Mouse (Mus musculus) liver, adult 2 months (tissue): ENCODE data around the gene Zfp551. TPM values are rescaled to one million over a fixed set of nuclear protein-coding genes. Genes with fewer than 3 reads are reported as not detected.

Experiments used
- DNase-seq: peaks from one replicate; pipeline ENCODE4 v3.0.0-alpha.2; 2011; ENCODE audit warnings: low read depth, low spot score; ENCODE audit errors: extremely low read depth
- H3K27ac ChIP-seq: fragments of 200-500 bp; replicated peaks from 2 replicates; pipeline ENCODE4 v1.5.1; 2012; ENCODE audit warnings: low read depth, mild to moderate bottlenecking, control low read depth, inconsistent platforms, low read length; ENCODE audit not compliant: insufficient read depth
- H3K27me3 ChIP-seq: fragments of 200-500 bp; 2 replicates; pipeline ENCODE4 v1.6.1; 2012; ENCODE audit warnings: mild to moderate bottlenecking, moderate library complexity, low read length, inconsistent platforms; ENCODE audit not compliant: control insufficient read depth, insufficient read depth
- H3K36me3 ChIP-seq: fragments of 200-500 bp; 2 replicates; pipeline ENCODE4 v1.6.1; 2012; ENCODE audit warnings: low read length, inconsistent platforms; ENCODE audit not compliant: control insufficient read depth, insufficient read depth
- H3K4me1 ChIP-seq: fragments of 200-500 bp; 2 replicates; pipeline ENCODE4 v1.6.1; 2011; ENCODE audit warnings: low read length; ENCODE audit not compliant: control insufficient read depth, insufficient read depth
- H3K4me3 ChIP-seq: fragments of 200-500 bp; 2 replicates; pipeline ENCODE4 v1.5.1; 2011; ENCODE audit warnings: low read depth, mild to moderate bottlenecking, control low read depth, low read length, moderate library complexity; ENCODE audit not compliant: insufficient read depth
- H3K79me2 ChIP-seq: fragments of 200-500 bp; 2 replicates; pipeline ENCODE4 v1.6.1; 2012; ENCODE audit warnings: inconsistent platforms, mild to moderate bottlenecking, low read length, moderate library complexity; ENCODE audit not compliant: control insufficient read depth, insufficient read depth
- H3K9ac ChIP-seq: fragments of 200-500 bp; 2 replicates; pipeline ENCODE4 v1.6.1; 2012; ENCODE audit warnings: low read depth, mild to moderate bottlenecking, control low read depth, inconsistent platforms, low read length
- CTCF ChIP-seq: fragments of 200-500 bp; IDR thresholded peaks from 2 replicates; pipeline ENCODE4 v1.5.1; 2011; ENCODE audit warnings: low read depth, low read length, control low read depth
- POLR2A ChIP-seq: fragments of 200-500 bp; IDR thresholded peaks from 2 replicates; pipeline ENCODE4 v1.6.1; 2011; ENCODE audit warnings: low read length, control low read depth; ENCODE audit not compliant: insufficient read depth; ENCODE audit errors: extremely low read depth
- WGBS: fragments of 180-500 bp; shearing (Covaris S2); methylation state at CpG from one replicate; pipeline ENCODE4 v1.1.7; 2018; 5-methylcytosine and 5-hydroxymethylcytosine counted together
- polyA plus RNA-seq: library from polyadenylated mRNA; depleted of rRNA; stranded (reverse); fragments of >200 nt; gene quantifications from 2 replicates; pipeline ENCODE4 v1.2.3, GENCODE M21; 2012; rRNA removed
- total RNA-seq: library from RNA; depleted of rRNA; stranded (reverse); fragments of >200 nt; gene quantifications from 2 replicates; pipeline ENCODE4 v1.2.3, GENCODE M21; 2014; rRNA removed

Zfp551 gene
- 1.8 and 2.0 TPM in 2 replicates for total RNA-seq
- polyA plus RNA-seq: 0.37 and 0.39 TPM in 2 replicates

GRCm38 (mm10) chr7:12422245-12422849 is at the start of gene Zfp551:
Gene Zfp551, minus strand, starts transcription at chr7:12422751.
- Histone ChIP-seq H3K79me2 (no peaks in the 10 kb centered on the region; the same call in 1 of the 2 replicates), H3K27me3 (no peaks in the 10 kb centered on the region), H3K36me3 (peaks cover 14% of the 10 kb centered on the region), H3K27ac (no peak within 1 kb of the TSS; the same call in 1 of the 2 replicates), H3K9ac (peak within 1 kb of the TSS; percentile 67), H3K4me1 (peaks cover 5% of the 10 kb centered on the region; the same call in 1 of the 2 replicates), H3K4me3 (peak within 1 kb of the TSS; percentile 52)
- 1% methylated on average over 27 of the region's 27 CpGs for WGBS
- no peak for TF ChIP-seq CTCF
- TF ChIP-seq POLR2A: peak; percentile 20; the same call in 1 of the 2 replicates
- DNase-seq: peak; percentile 79

- no peaks in the 10 kb centered on the region; the same call in 1 of the 2 replicates for H3K79me2 ChIP-seq
- no peak for TF ChIP-seq POLR2A
- no peak for TF ChIP-seq CTCF
- H3K4me1 ChIP-seq: peaks cover 5% of the 10 kb centered on the region; the same call in 1 of the 2 replicates
- 66% methylated on average over 3 of the region's 3 CpGs for WGBS
- no peaks in the 10 kb centered on the region for H3K27me3 ChIP-seq
- H3K36me3 ChIP-seq: peaks cover 9% of the 10 kb centered on the region
- no peak overlapping the region for H3K4me3 ChIP-seq
- no peak for DNase-seq
- no peak overlapping the region for H3K27ac ChIP-seq
- no peak overlapping the region for H3K9ac ChIP-seq
Measured at GRCm38 (mm10) chr7:12422855-12423254, 304 bp upstream of the Zfp551 start.

- no peak for DNase-seq
Measured at GRCm38 (mm10) chr7:12421741-12422140, 810 bp downstream of the Zfp551 start.

GRCm38 (mm10) chr7:12369173-12369572 is 53.4 kb downstream of the Zfp551 start, which contains the start of gene Vmn1r84:
Gene Vmn1r84, minus strand, starts transcription at chr7:12369273.
- Histone ChIP-seq H3K79me2 (no peaks in the 10 kb centered on the region), H3K4me1 (no peaks in the 10 kb centered on the region), H3K27me3 (no peaks in the 10 kb centered on the region), H3K4me3 (no peak within 1 kb of the TSS), H3K9ac (no peak within 1 kb of the TSS), H3K36me3 (no peaks in the 10 kb centered on the region), H3K27ac (no peak within 1 kb of the TSS)
- TF ChIP-seq CTCF: no peak
- no peak for TF ChIP-seq POLR2A
- no peak for DNase-seq
- WGBS: 64% methylated on average over 1 of the region's 1 CpGs

More at GRCm38 (mm10) chr7:12421741-12422140, 810 bp downstream of the Zfp551 start:
- Histone ChIP-seq H3K27ac (no peak overlapping the region), H3K4me1 (peaks cover 5% of the 10 kb centered on the region; the same call in 1 of the 2 replicates), H3K9ac (no peak overlapping the region), H3K79me2 (no peaks in the 10 kb centered on the region; the same call in 1 of the 2 replicates), H3K27me3 (no peaks in the 10 kb centered on the region), H3K36me3 (peaks cover 20% of the 10 kb centered on the region), H3K4me3 (no peak overlapping the region; the same call in 1 of the 2 replicates)
- TF ChIP-seq CTCF (no peak), POLR2A (no peak)
- WGBS: 47% methylated on average over 5 of the region's 5 CpGs

Other genes starting within 250 kb of the Zfp551 start
- gene Vmn1r80, start 233.5 kb downstream of the Zfp551 start, total RNA-seq: not detected in 2 replicates
- gene Vmn1r80, start 233.5 kb downstream of the Zfp551 start, polyA plus RNA-seq: not detected in 2 replicates
- gene Vmn1r81, start 154.5 kb downstream of the Zfp551 start, total RNA-seq: not detected in 2 replicates
- gene Vmn1r81, start 154.5 kb downstream of the Zfp551 start, polyA plus RNA-seq: not detected in 2 replicates
- not detected in 2 replicates for gene Vmn1r82, start 122.3 kb downstream of the Zfp551 start, total RNA-seq
- not detected in 2 replicates for gene Vmn1r82, start 122.3 kb downstream of the Zfp551 start, polyA plus RNA-seq
- not detected in 2 replicates for gene Vmn1r83, start 93.3 kb downstream of the Zfp551 start, total RNA-seq
- gene Vmn1r83, start 93.3 kb downstream of the Zfp551 start, polyA plus RNA-seq: not detected in 2 replicates
- not detected in 2 replicates for gene Vmn1r84, start 53.5 kb downstream of the Zfp551 start, total RNA-seq
- gene Vmn1r84, start 53.5 kb downstream of the Zfp551 start, polyA plus RNA-seq: not detected in 2 replicates
- 4.4 and 5.7 TPM in 2 replicates for gene Zfp606, start 55.5 kb upstream of the Zfp551 start, total RNA-seq
- 1.3 and 1.6 TPM in 2 replicates for gene Zfp606, start 55.5 kb upstream of the Zfp551 start, polyA plus RNA-seq
- not detected in 2 replicates for gene 2900092C05Rik, start 89.8 kb upstream of the Zfp551 start, total RNA-seq
- not detected in 2 replicates for gene 2900092C05Rik, start 89.8 kb upstream of the Zfp551 start, polyA plus RNA-seq
- not detected in 2 replicates for gene Vmn2r53, start 186.0 kb upstream of the Zfp551 start, total RNA-seq
- not detected in 2 replicates for gene Vmn2r53, start 186.0 kb upstream of the Zfp551 start, polyA plus RNA-seq
- gene Vmn2r54, start 217.6 kb upstream of the Zfp551 start, total RNA-seq: not detected in 2 replicates
- gene Vmn2r54, start 217.6 kb upstream of the Zfp551 start, polyA plus RNA-seq: not detected in 2 replicates